Mouse (Mus musculus) neural tube, postnatal 0 days (tissue): ENCODE data around the gene Cd79b. TPM values are rescaled to one million over a fixed set of nuclear protein-coding genes. Genes with fewer than 3 reads are reported as not detected.

Experiments used
- polyA plus RNA-seq: library from polyadenylated mRNA; unstranded; fragments of >200 nt; fragmentation: Nextera tagmentation; extraction: Ambion mirVana; gene quantifications from 2 replicates; pipeline ENCODE4 v1.2.1, GENCODE M21; 2015

Gene Cd79b
- polyA plus RNA-seq, result 1.5 TPM in 2 replicates

GRCm38 (mm10) chr11:106314333-106314812 lies at the start of gene Cd79b:
Gene Cd79b, minus strand, starts transcription at chr11:106314762.

DNA sequence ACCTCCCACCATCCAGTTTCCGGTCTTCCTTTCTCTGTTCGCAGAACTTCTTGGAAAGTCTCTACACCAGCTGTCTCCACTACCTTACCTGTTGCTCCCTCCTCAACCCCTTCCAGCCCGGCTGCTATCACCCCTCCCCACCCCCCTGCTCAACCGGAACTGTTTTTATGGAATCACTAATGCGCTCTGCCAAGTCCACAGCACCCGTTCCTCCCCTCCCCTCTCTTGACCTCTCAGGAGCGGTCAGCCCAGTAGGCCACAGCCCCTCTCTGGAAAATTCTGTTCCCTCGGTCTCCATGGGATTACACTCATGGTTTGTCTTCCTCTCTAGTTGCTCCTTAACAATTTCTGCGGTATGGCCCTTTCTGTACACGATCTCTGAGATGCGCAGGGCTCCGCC lies 38.6 kb upstream of the Cd79b start, which contains the start of gene Scn4a:
TSS of gene Scn4a (minus strand) at position 101 of the 400 bp plus-strand sequence.

DNA sequence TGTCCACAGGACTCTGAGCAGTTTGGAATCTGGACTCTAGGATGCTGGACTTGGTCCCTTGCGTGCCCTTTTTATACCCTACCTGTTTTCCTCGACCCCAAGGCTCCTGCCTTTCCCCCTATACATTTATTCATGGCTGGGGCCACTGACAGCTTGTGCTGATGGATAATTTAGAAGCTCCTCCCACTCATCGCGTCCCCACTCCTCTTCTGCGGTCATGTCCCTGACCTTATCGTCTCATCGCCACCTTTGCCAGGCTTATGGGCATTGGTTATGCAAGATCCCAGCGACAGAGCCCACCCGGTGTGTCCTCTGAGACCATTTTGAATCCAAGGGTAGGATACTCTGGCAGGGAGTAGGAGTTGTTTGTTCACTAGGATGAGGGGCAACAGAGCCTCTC lies 12.8 kb downstream of the Cd79b start, which contains the start of gene Gh:
TSS of gene Gh (minus strand) at position 101 of the 400 bp plus-strand sequence.

GRCm38 (mm10) chr11:106276454-106276853 lies 38.1 kb downstream of the Cd79b start, which contains the start of gene Tcam1:
Gene Tcam1, plus strand, starts transcription at chr11:106276672.

DNA sequence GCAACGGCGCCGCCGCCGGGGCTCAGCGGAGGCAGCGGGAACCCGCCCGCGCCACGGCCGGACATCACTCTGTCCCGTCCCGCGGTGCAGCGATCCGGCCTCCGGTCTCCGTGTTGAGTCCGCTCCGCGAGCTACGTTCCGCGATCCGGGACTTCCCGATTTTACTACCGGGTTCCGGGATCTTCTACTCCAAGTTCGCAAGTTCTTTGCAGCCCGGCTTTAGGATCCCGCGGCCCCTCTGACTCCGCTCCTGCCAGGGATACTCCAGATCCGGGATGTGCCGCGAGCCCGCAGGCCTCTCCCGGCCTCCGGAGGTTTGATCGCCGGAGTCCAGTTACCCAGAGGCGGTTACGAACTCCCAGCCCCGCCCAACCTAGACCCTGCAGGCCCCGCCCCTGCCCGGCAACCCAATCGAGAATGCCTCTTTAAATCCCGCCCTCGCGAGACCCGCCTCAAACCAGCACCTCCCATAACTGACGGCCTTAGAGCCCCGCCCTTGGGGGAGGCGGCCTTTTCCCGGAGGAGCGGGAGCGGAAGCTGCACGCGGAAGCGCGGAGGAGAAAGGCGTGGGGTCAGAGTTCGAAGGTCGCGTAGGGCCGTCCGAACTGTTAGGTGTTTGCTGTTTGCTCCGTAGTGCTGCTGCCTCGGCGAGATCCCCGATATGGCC lies 41.8 kb downstream of the Cd79b start, which contains the start of gene Smarcd2:
TSS of gene Smarcd2 (minus strand) at position 329 of the 667 bp plus-strand sequence.

Other genes with a start within 250 kb of the Cd79b start
- gene Taco1, start 248.7 kb downstream of the Cd79b start, polyA plus RNA-seq, result 7.3 and 7.4 TPM in 2 replicates
- 11.0 and 12.1 TPM in 2 replicates for gene Map3k3, start 230.1 kb downstream of the Cd79b start, polyA plus RNA-seq
- gene Gm10840, start 153.9 kb downstream of the Cd79b start, polyA plus RNA-seq, result not detected in 2 replicates
- gene Limd2, start 153.9 kb downstream of the Cd79b start, polyA plus RNA-seq, result 104 and 107 TPM in 2 replicates
- 24.1 and 24.5 TPM in 2 replicates for gene Strada, start 112.6 kb downstream of the Cd79b start, polyA plus RNA-seq
- gene Ccdc47, start 98.4 kb downstream of the Cd79b start, polyA plus RNA-seq, result 73.1 and 80.1 TPM in 2 replicates
- 52.9 and 54.4 TPM in 2 replicates for gene Ddx42, start 97.8 kb downstream of the Cd79b start, polyA plus RNA-seq
- 26.2 and 28.3 TPM in 2 replicates for gene Ftsj3, start 58.7 kb downstream of the Cd79b start, polyA plus RNA-seq
- gene Psmc5, start 58.6 kb downstream of the Cd79b start, polyA plus RNA-seq, result 291 and 312 TPM in 2 replicates
- 10.6 and 12.2 TPM in 2 replicates for gene Smarcd2, start 41.8 kb downstream of the Cd79b start, polyA plus RNA-seq
- gene Tcam1, start 38.1 kb downstream of the Cd79b start, polyA plus RNA-seq, result 0.14 TPM in 1 of 2 replicates, not detected in the other
- not detected in 2 replicates for gene Gh, start 12.9 kb downstream of the Cd79b start, polyA plus RNA-seq
- gene Scn4a, start 38.5 kb upstream of the Cd79b start, polyA plus RNA-seq, result 0.04 TPM in 1 of 2 replicates, not detected in the other
- 0.42 TPM in 1 of 2 replicates, not detected in the other for gene Prr29, start 50.7 kb upstream of the Cd79b start, polyA plus RNA-seq
- gene Icam2, start 73.3 kb upstream of the Cd79b start, polyA plus RNA-seq, result 11.7 and 13.7 TPM in 2 replicates
- gene Ern1, start 173.1 kb upstream of the Cd79b start, polyA plus RNA-seq, result 2.3 and 3.3 TPM in 2 replicates